Mouse (Mus musculus) forebrain, embryonic 15.5 days (tissue): Measurements from ENCODE around the gene Ablim2. TPM values are rescaled to one million over a fixed set of nuclear protein-coding genes. Genes with fewer than 3 reads are reported as not detected.

Experiments used
- ATAC-seq: fragments of 200-750 bp; cut with Nextera tagmentation; replicated peaks from 2 replicates; pipeline ENCODE4 v1.8.0; 2017; ENCODE audit warnings: mild to moderate bottlenecking, moderate TSS enrichment, moderate library complexity
- H3K27ac ChIP-seq: fragments of 300-500 bp; sonication (generic); replicated peaks from 2 replicates; pipeline ENCODE4 v1.5.1; 2015; ENCODE audit warnings: mild to moderate bottlenecking, inconsistent platforms
- H3K27me3 ChIP-seq: fragments of 300-500 bp; sonication (generic); 2 replicates; pipeline ENCODE4 v1.6.1; 2015; ENCODE audit warnings: inconsistent platforms
- H3K36me3 ChIP-seq: fragments of 300-500 bp; sonication (generic); 2 replicates; pipeline ENCODE4 v1.6.1; 2015; ENCODE audit warnings: mild to moderate bottlenecking, inconsistent platforms
- H3K4me1 ChIP-seq: fragments of 300-500 bp; sonication (generic); 2 replicates; pipeline ENCODE4 v1.6.1; 2015; ENCODE audit warnings: inconsistent platforms
- H3K4me2 ChIP-seq: fragments of 300-500 bp; sonication (generic); replicated peaks from 2 replicates; pipeline ENCODE4 v1.6.1; 2015; ENCODE audit warnings: mild to moderate bottlenecking, inconsistent platforms
- H3K4me3 ChIP-seq: fragments of 300-500 bp; sonication (generic); 2 replicates; pipeline ENCODE4 v1.5.1; 2015; ENCODE audit warnings: mild to moderate bottlenecking, inconsistent platforms
- H3K9ac ChIP-seq: fragments of 300-500 bp; sonication (generic); replicated peaks from 2 replicates; pipeline ENCODE4 v1.6.1; 2015; ENCODE audit warnings: mild to moderate bottlenecking, inconsistent platforms
- H3K9me3 ChIP-seq: fragments of 300-500 bp; sonication (generic); 2 replicates; pipeline ENCODE4 v1.6.1; 2016; ENCODE audit warnings: inconsistent platforms
- WGBS: fragments of 180-500 bp; shearing (Covaris S2); methylation state at CpG from one replicate; pipeline ENCODE4 v1.1.7; 2015; ENCODE audit warnings: mixed read lengths; 5-methylcytosine and 5-hydroxymethylcytosine counted together
- polyA plus RNA-seq: library from polyadenylated mRNA; unstranded; fragments of >200 nt; fragmentation: Nextera tagmentation; extraction: Ambion mirVana; gene quantifications from 2 replicates; pipeline ENCODE4 v1.2.1, GENCODE M21; 2015

Ablim2 gene
- polyA plus RNA-seq, 1 experiment from 2014 or later: 8.5 TPM

DNA sequence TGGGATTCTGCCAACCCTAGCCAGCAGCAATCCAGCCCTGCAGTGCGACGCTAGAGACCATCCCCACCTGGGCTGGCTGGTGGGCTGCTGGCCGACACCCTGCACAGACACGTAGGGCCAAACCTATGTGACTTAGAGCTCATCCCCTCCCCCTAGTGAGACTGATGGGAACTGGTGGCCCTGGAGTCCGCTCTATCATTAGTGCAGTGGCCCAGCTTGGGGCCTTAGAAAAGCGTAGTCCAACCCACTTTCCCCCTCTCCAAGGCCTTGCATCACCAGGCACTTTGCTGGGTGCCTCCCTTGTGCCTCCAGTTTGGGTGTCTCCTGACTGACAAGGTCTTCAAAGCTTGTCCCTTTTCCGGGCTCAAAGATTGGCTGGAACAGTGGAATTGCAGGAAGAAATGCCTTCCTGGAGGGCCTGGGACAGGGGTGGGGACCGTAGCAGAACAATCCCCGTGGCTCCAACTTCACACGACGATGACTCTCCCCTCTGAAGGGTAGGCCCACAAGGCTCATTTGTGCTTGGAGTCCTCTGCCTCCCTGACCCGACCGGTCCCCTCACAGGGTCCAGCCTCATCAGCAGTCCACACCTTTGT, 16.4 kb upstream of the Ablim2 start:
- Histone ChIP-seq H3K4me1 (0 out of 2 replicates have a peak, but pooled peaks cover 5% of the 10 kb centered on the region), H3K27ac (no peak overlapping the region), H3K9ac (no peak overlapping the region), H3K4me3 (no peak overlapping the region), H3K9me3 (no peaks in the 10 kb centered on the region), H3K36me3 (no peaks in the 10 kb centered on the region), H3K4me2 (no peak overlapping the region), H3K27me3 (peaks cover 3% of the 10 kb centered on the region; the same call in 1 of the 2 replicates)
- WGBS: 51% methylated on average over 13 of the region's 13 CpGs
- no peak for ATAC-seq

DNA sequence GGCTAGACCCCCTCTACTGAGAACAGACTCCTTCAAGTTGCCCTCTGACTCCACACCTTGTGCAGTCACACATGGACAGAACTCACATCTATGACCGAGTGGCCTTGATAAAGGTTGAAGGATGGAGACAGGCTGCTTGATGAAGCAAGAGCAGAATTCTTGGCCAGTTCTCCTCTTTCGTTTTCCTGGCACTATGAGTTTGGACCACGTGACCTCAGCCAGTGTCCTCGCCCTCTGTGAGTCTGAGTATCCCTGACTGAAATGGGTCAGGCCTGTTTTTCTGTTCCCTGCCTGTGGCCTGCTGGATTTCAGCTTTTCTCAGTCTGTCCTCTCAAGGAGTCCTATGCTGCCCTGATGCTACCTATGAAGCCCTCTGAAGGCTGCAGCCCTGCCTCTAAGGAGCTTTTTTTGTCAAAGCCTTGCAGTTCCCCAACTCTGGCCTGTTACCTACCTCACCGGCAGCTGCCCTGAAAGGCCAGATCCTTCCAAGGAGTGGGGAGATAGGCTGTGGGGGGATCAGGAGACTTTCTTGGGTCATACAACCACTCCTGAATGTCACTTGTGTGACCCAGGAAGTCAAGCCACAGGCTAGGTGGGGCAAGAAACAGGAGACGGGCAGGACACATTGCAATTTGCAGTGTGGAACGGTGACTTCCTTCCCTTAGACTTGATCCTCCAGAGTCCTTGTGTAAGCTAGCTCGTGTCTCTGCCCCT, 14.3 kb upstream of the Ablim2 start:
- no peaks in the 10 kb centered on the region for H3K4me1 ChIP-seq
- WGBS: 76% methylated on average over 8 of the region's 8 CpGs
- H3K4me3 ChIP-seq: no peak overlapping the region
- no peaks in the 10 kb centered on the region for H3K9me3 ChIP-seq
- H3K27ac ChIP-seq: no peak overlapping the region
- H3K4me2 ChIP-seq: no peak overlapping the region
- no peak for ATAC-seq
- H3K27me3 ChIP-seq: peaks cover 3% of the 10 kb centered on the region; the same call in 1 of the 2 replicates
- no peak overlapping the region for H3K9ac ChIP-seq
- H3K36me3 ChIP-seq: no peaks in the 10 kb centered on the region

DNA sequence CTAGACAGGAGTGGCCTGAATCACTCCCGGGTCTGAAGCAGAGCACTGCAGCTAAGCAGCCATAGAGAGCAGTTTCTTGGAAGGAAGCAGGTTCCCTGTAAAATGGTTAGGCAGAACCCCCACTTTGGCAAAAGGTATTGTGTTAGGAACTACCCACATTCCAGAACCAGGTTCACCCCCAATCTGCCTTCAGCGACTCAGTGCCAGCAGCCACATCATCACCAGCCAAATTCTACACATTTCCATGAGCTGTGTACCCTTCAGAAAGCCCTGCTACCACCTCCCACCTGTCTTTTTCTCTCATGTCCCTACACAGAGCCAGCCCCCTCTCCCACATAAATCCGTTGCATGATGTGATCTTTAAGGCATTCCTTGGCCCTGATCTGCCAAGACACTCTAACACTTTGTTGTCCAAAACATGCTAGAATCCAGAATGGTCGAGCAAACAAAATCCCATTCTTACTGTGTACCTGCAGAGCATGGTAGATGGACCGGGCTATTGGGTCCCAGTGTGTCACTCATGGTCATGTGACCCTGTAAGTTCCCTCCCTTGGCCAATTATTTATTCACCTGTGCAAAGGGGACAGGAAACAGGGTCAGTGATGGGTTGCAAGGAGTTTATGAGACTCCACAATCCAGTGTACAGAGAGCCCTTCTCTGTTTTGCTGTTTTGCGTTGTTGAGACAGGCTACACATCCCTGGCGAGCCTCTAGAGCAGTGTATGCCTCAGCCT, 13.5 kb upstream of the Ablim2 start:
- ATAC-seq: no peak
- no peak overlapping the region for H3K9ac ChIP-seq
- peaks cover 3% of the 10 kb centered on the region; the same call in 1 of the 2 replicates for H3K27me3 ChIP-seq
- H3K9me3 ChIP-seq: no peaks in the 10 kb centered on the region
- no peak overlapping the region for H3K4me3 ChIP-seq
- no peaks in the 10 kb centered on the region for H3K4me1 ChIP-seq
- 83% methylated on average over 7 of the region's 7 CpGs for WGBS
- no peaks in the 10 kb centered on the region for H3K36me3 ChIP-seq
- H3K4me2 ChIP-seq: no peak overlapping the region
- no peak overlapping the region for H3K27ac ChIP-seq

DNA sequence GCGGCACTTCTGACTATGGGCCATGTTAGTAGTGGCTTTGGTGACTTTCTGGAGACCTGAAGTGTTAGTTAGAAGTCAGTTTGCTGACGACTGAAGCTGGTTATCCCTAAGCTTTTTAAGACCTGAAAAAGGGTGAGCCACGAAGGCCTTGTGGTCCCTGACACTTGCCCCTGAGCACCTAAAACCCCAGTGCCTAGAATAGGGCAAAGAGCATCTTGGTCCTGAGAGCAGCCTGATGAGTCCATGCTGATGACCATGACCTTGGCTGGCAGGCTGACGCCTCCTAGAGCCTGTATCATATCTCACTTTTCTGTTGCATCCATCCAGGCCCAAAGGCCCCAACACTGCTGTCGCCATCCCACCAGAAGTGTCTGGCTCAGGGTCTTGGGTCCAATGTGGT, 12.3 kb upstream of the Ablim2 start:
- H3K9ac ChIP-seq: no peak overlapping the region
- WGBS: 88% methylated on average over 5 of the region's 5 CpGs
- no peak for ATAC-seq
- no peaks in the 10 kb centered on the region for H3K36me3 ChIP-seq
- no peak overlapping the region for H3K27ac ChIP-seq
- H3K9me3 ChIP-seq: no peaks in the 10 kb centered on the region
- no peak overlapping the region for H3K4me2 ChIP-seq
- peaks cover 3% of the 10 kb centered on the region; the same call in 1 of the 2 replicates for H3K27me3 ChIP-seq
- no peak overlapping the region for H3K4me3 ChIP-seq
- H3K4me1 ChIP-seq: no peaks in the 10 kb centered on the region

DNA sequence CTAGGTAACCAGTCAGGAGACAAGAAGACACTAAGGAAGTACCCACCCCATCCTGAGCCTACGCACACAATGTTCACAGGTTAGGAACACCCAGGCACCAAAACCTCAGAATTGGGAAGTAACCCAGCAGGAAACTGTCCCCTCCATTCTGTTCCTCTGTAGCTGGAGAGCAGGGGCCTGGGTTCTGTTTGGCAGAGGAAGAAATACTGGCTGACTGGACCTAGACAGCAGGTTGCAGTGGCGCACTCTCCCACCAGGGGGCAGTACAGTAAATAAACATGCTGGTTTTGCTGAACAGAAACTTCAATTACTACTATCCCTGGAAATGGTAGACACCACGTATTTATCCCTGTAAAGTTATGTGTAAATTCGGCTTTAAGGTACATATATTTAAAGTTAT, 10.8 kb upstream of the Ablim2 start:
- Histone ChIP-seq H3K4me1 (no peaks in the 10 kb centered on the region), H3K27me3 (no peaks in the 10 kb centered on the region), H3K36me3 (no peaks in the 10 kb centered on the region), H3K4me2 (no peak overlapping the region), H3K9ac (no peak overlapping the region), H3K4me3 (no peak overlapping the region), H3K9me3 (no peaks in the 10 kb centered on the region), H3K27ac (no peak overlapping the region)
- no peak for ATAC-seq
- 27% methylated on average over 4 of the region's 4 CpGs for WGBS

DNA sequence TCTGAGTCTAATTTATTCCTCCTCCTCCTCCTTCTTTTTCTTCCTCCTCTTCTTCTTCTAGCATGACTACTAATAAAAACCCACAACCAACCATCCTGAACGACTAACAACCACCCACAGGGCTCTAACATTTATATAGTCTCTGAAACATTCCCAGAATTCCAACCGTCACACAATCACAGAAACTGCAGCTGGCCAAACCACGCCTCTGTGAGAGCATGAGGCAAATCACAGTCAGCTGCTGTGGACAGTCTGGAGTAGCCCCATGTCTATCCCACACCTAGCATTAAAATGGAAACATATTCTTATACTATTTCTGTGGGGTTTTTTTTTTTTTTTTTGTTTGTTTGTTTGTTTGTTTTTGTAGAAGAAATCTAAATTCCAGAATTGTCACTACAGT, 8.3 kb upstream of the Ablim2 start:
- no peaks in the 10 kb centered on the region for H3K27me3 ChIP-seq
- ATAC-seq: no peak
- no peaks in the 10 kb centered on the region for H3K9me3 ChIP-seq
- 68% methylated on average over 3 of the region's 3 CpGs for WGBS
- no peaks in the 10 kb centered on the region for H3K4me1 ChIP-seq
- H3K4me3 ChIP-seq: no peak overlapping the region
- no peaks in the 10 kb centered on the region for H3K36me3 ChIP-seq
- H3K27ac ChIP-seq: no peak overlapping the region
- no peak overlapping the region for H3K9ac ChIP-seq
- no peak overlapping the region for H3K4me2 ChIP-seq

DNA sequence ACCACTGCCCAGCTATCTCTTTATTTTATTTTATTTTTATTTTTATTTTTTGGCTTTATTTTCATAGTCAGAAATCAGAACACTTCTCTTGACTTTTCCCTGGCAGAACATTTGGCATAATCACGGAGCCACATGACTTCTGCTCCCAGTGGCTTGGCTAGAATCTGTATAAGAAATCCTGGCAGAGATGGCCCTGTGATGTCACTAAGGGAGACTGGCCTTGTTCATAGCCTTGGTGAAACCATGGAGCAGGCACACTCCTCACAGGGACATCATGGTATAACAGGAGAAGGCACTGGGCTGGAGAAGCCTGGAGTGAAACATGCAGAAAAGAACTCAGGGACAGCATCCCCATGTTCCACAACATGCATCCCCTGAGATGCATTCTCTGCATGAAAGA, 7.7 kb upstream of the Ablim2 start:
- 73% methylated on average over 1 of the region's 1 CpGs for WGBS
- Histone ChIP-seq H3K36me3 (no peaks in the 10 kb centered on the region), H3K27ac (no peak overlapping the region), H3K27me3 (no peaks in the 10 kb centered on the region), H3K9ac (no peak overlapping the region), H3K4me2 (no peak overlapping the region), H3K9me3 (no peaks in the 10 kb centered on the region), H3K4me1 (no peaks in the 10 kb centered on the region), H3K4me3 (no peak overlapping the region)
- no peak for ATAC-seq

DNA sequence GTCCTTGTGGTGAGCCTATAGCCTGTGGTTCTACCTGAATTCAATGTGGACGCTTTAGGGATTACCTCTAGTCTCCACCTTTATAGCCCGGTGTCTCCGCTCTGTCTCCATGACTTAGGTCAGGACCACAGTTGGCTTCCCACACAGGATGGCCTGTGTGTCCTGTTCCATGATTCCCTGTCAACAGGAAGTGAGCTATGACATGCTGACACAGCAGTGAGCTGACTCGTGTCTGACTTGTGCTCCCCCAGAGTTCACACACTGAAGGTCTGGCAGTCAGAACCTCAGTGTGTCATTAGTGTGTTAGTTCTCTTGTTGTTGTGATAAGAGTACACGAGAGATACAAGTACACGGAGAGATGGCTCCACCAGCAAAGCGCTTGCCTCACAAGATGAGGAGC, 6.7 kb upstream of the Ablim2 start:
- no peak overlapping the region for H3K9ac ChIP-seq
- 88% methylated on average over 7 of the region's 7 CpGs for WGBS
- H3K27ac ChIP-seq: no peak overlapping the region
- no peak overlapping the region for H3K4me3 ChIP-seq
- no peaks in the 10 kb centered on the region for H3K9me3 ChIP-seq
- H3K27me3 ChIP-seq: no peaks in the 10 kb centered on the region
- no peak overlapping the region for H3K4me2 ChIP-seq
- H3K4me1 ChIP-seq: no peaks in the 10 kb centered on the region
- ATAC-seq: no peak
- H3K36me3 ChIP-seq: no peaks in the 10 kb centered on the region

DNA sequence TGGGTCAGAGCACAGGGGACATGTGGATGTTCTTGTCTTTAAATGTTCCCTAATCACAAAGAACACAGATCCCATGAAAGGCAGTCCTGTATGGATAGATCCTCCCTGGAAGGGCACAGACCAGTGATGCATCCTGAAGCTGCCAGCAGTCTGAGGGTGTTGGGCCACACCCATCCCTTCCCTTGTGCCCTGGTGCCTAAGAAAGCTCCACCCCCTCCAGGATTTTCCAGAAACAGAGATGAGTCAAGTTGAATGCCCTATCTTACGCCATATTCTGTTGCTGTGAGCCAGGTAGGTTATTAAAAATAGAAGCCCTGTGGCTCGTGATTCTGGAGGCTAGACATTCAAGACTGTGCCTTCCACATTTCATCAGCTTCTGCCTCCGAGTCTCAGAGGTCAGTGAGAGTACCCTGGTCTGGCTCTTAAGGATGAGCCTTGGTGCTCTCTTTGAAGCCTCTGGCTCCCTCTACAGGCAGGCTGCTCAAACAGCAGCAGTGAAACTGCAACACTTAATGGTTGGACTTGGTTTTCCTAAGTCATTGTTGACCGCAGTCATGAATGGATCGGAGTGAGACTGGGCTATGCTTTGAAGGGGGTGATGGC, 2.4 kb upstream of the Ablim2 start:
- Histone ChIP-seq H3K27ac (no peak overlapping the region), H3K4me1 (peaks cover 12% of the 10 kb centered on the region), H3K4me3 (no peak overlapping the region), H3K9ac (no peak overlapping the region), H3K27me3 (peaks cover 26% of the 10 kb centered on the region), H3K4me2 (no peak overlapping the region), H3K9me3 (no peaks in the 10 kb centered on the region), H3K36me3 (no peaks in the 10 kb centered on the region)
- ATAC-seq: no peak
- WGBS: 24% methylated on average over 5 of the region's 5 CpGs

DNA sequence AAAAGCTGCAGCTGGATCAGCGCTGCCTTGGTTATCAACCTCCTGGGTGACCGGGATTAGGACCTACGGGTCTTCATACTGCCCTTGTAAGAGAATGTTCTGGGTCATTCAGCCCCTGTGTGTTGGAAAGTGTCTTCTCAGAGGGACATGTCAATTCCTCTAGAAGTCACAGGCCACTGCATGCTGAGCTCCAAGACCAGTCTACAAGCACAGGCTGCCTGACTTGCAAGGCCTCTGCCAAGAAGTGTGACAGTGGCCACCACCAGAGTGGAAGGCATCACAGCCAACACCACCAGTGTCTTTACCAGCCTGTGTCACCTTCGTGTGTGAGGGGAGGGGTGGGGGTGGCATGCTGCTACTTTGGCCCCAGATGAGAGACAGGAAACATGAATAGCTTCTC, 1.7 kb upstream of the Ablim2 start:
- WGBS: 85% methylated on average over 4 of the region's 4 CpGs
- Histone ChIP-seq H3K36me3 (no peaks in the 10 kb centered on the region), H3K4me2 (no peak overlapping the region), H3K27ac (no peak overlapping the region), H3K9me3 (no peaks in the 10 kb centered on the region), H3K4me1 (peaks cover 12% of the 10 kb centered on the region), H3K4me3 (no peak overlapping the region), H3K27me3 (peaks cover 33% of the 10 kb centered on the region), H3K9ac (no peak overlapping the region)
- ATAC-seq: no peak

DNA sequence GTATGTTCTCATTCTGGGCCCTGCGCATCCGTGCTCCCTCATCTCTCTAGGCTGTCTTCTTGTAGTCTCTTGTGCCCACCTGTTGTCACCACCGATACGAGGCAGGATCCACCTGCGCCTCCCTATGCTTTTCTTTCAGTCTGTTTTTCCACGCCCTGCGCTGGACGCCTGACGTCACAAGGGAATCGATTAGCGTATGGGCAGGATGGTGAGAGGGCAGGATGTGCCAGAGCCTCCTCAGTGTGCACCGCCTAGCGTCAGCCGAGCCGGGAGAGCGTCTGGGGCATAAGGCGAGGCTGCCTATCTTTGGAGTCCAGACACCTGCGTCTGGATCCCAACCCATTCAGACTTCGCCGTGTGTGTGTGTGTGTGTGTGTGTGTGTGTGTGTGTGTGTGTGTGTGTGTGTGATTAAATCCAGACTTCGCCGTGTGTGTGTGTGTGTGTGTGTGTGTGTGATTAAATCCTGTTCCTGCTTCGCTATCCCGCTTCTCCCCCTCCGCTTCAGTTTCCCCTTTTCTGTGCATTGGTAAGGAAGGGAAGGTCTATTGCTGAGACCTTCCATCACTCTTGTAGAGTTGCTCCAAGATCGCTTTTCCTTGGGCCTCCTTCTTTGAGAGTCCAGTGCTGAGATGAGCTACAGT, 562 bp upstream of the Ablim2 start:
- peaks cover 33% of the 10 kb centered on the region for H3K27me3 ChIP-seq
- H3K36me3 ChIP-seq: no peaks in the 10 kb centered on the region
- peak overlapping the region; percentile 64 for H3K4me3 ChIP-seq
- peak overlapping the region; percentile 55 for H3K9ac ChIP-seq
- H3K9me3 ChIP-seq: no peaks in the 10 kb centered on the region
- ATAC-seq: peak; percentile 54
- peaks cover 12% of the 10 kb centered on the region for H3K4me1 ChIP-seq
- H3K27ac ChIP-seq: peak overlapping the region; percentile 76
- peak overlapping the region; percentile 93 for H3K4me2 ChIP-seq
- WGBS: 4% methylated on average over 26 of the region's 26 CpGs
